Mouse (Mus musculus): ENCODE measurements around the gene Rragc. TPM values are rescaled to one million over a fixed set of nuclear protein-coding genes. Genes with fewer than 3 reads are reported as not detected.
"Not testable (repeated sequence)": the region's sequence is repeated elsewhere in the genome, so short reads cannot be mapped to it uniquely, and the experiment has no call there.

Gene Rragc
- polyA plus RNA-seq, 1 experiment from 2014 or later: 42.5 TPM

DNA sequence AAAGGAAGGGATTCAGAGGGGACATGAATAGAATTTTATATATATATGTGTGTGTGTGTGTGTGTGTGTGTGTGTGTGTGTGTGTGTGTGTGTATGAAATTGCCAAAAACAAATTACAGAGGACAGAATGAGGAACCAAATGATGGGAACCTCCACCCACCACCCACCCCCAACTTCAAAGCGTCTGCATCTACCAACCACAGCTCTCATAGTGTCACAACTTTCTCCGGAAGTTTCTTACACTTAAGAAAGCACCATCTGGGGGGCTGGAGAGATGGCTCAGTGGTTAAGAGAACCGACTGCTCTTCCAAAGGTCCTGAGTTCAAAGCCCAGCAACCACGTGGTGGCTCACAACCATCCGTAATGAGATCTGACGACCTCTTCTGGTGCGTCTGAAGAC is 23.6 kb downstream of the Rragc start:
- not testable (repeated sequence) for H3K4me3 ChIP-seq (ENCODE audit: low read depth, low read length); H3K9ac ChIP-seq (ENCODE audit: low read length); H3K27me3 ChIP-seq (replicated peaks; ENCODE audit: control insufficient read depth, insufficient read depth, low read length); ATAC-seq; H3K27ac ChIP-seq (ENCODE audit: low read depth, low read length); H3K4me2 ChIP-seq (ENCODE audit: low read length); H3K9me3 ChIP-seq (replicated peaks; ENCODE audit: control insufficient read depth, low read length); DNase-seq (ENCODE audit: low spot score); H3K4me1 ChIP-seq (ENCODE audit: control insufficient read depth, insufficient read depth, low read length)
- WGBS: 82% methylated on average over 7 of the region's 7 CpGs
- H3K36me3 ChIP-seq (ENCODE audit: control insufficient read depth, insufficient read depth, low read length): peaks cover 15% of the 10 kb centered on the region

DNA sequence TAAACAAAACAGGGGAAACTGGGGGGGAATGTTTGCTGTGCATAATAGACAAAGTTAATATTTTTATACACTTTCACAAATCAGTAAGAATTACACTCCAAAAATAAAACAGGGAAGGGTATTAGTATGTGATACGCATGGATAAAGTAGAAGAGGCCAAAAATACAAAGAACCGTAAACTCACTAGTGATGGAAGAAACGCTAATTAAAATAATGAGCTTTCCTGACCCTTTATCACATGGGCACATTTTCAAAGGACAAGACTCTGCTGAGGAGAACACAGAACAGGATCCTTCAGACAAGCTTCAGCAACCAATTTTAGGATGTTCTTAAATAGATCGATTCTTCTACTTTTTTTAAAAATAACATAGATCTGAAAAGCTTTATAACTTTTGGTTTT is 29.5 kb downstream of the Rragc start:
- 65% methylated on average over 4 of the region's 4 CpGs for WGBS
- H3K4me2 ChIP-seq (ENCODE audit: low read length): no peak overlapping the region
- no peak overlapping the region for H3K9ac ChIP-seq (ENCODE audit: low read length)
- no peaks in the 10 kb centered on the region for H3K27me3 ChIP-seq (replicated peaks; ENCODE audit: control insufficient read depth, insufficient read depth, low read length)
- DNase-seq (ENCODE audit: low spot score) (no peak), ATAC-seq (no peak)
- H3K27ac ChIP-seq (ENCODE audit: low read depth, low read length): no peak overlapping the region
- no peaks in the 10 kb centered on the region for H3K4me1 ChIP-seq (ENCODE audit: control insufficient read depth, insufficient read depth, low read length)
- H3K36me3 ChIP-seq (ENCODE audit: control insufficient read depth, insufficient read depth, low read length): no peaks in the 10 kb centered on the region
- no peak overlapping the region for H3K4me3 ChIP-seq (ENCODE audit: low read depth, low read length)
- no peaks in the 10 kb centered on the region for H3K9me3 ChIP-seq (replicated peaks; ENCODE audit: control insufficient read depth, low read length)

DNA sequence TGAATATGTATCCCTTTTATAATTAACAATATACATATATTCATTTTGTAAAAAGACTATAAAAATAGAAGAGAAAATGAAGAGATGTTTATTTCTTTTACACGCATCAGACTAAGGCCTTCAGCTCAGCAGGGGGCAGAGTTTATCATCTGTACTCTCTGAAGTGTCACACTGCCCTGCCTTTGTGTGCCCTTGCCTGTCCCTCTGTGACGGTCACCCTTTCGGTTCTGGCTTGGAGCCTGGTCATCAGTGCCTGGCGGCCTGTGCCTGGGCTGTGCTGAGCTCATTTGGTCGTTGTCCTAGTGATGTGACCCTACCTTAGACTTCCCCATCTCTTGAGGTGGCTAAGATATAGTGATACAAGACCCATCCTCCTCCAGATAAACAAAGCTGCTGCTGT is 29.9 kb downstream of the Rragc start:
- DNase-seq (ENCODE audit: low spot score): no peak
- Histone ChIP-seq H3K4me2 (ENCODE audit: low read length) (no peak overlapping the region), H3K9ac (ENCODE audit: low read length) (no peak overlapping the region), H3K9me3 (replicated peaks; ENCODE audit: control insufficient read depth, low read length) (no peaks in the 10 kb centered on the region), H3K4me3 (ENCODE audit: low read depth, low read length) (no peak overlapping the region), H3K4me1 (ENCODE audit: control insufficient read depth, insufficient read depth, low read length) (no peaks in the 10 kb centered on the region), H3K27ac (ENCODE audit: low read depth, low read length) (no peak overlapping the region), H3K36me3 (ENCODE audit: control insufficient read depth, insufficient read depth, low read length) (no peaks in the 10 kb centered on the region), H3K27me3 (replicated peaks; ENCODE audit: control insufficient read depth, insufficient read depth, low read length) (no peaks in the 10 kb centered on the region)
- ATAC-seq: no peak
- WGBS: 64% methylated on average over 5 of the region's 5 CpGs

DNA sequence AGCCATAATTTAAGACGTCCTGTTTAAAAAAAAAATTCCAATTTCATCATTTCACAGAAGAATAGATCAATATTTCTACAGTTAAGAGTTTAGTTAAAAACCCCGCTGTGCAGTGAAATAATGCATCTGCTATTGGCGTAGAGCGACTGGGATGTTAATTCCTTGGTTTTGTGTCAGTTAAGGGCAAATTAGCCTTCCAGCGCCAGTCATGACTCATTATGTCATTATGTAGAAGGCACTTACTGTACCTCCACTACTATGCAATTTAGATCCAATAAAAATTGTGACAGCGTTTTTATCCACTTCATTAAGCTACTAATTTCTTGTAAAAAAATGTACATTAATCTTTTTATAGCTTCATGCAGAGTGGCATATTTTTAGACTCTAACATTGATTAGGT is 31.7 kb downstream of the Rragc start:
- DNase-seq (ENCODE audit: low spot score): peak; percentile 54
- H3K27ac ChIP-seq (ENCODE audit: low read depth, low read length): no peak overlapping the region
- no peak overlapping the region for H3K4me3 ChIP-seq (ENCODE audit: low read depth, low read length)
- WGBS: 56% methylated on average over 6 of the region's 6 CpGs
- H3K27me3 ChIP-seq (replicated peaks; ENCODE audit: control insufficient read depth, insufficient read depth, low read length): no peaks in the 10 kb centered on the region
- H3K4me2 ChIP-seq (ENCODE audit: low read length): no peak overlapping the region
- no peaks in the 10 kb centered on the region for H3K9me3 ChIP-seq (replicated peaks; ENCODE audit: control insufficient read depth, low read length)
- ATAC-seq: no peak
- no peaks in the 10 kb centered on the region for H3K4me1 ChIP-seq (ENCODE audit: control insufficient read depth, insufficient read depth, low read length)
- no peak overlapping the region for H3K9ac ChIP-seq (ENCODE audit: low read length)
- H3K36me3 ChIP-seq (ENCODE audit: control insufficient read depth, insufficient read depth, low read length): no peaks in the 10 kb centered on the region

DNA sequence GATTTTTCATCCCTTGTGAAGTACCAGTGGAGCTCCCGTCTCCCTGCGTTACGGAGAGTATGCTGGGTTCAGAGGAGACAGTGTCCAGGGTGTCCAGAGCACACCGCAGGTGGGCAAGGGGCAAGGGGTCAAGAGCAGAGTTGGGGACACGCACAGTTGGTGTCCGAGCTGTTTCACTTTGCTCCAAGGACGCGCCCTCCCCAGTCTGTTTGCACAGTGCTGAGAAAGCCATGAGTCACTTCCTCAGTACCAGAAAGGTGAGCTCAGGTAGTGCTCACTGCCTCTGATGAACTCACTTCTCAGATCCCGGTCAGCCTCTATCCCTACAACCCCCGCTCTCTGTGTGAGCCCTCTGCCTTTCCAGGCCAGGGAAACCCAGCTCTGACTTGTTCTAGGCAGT is 32.4 kb downstream of the Rragc start:
- ATAC-seq: no peak
- H3K4me3 ChIP-seq (ENCODE audit: low read depth, low read length): no peak overlapping the region
- no peaks in the 10 kb centered on the region for H3K9me3 ChIP-seq (replicated peaks; ENCODE audit: control insufficient read depth, low read length)
- WGBS: 86% methylated on average over 10 of the region's 10 CpGs
- H3K4me2 ChIP-seq (ENCODE audit: low read length): no peak overlapping the region
- H3K36me3 ChIP-seq (ENCODE audit: control insufficient read depth, insufficient read depth, low read length): no peaks in the 10 kb centered on the region
- DNase-seq (ENCODE audit: low spot score): no peak
- H3K27me3 ChIP-seq (replicated peaks; ENCODE audit: control insufficient read depth, insufficient read depth, low read length): no peaks in the 10 kb centered on the region
- no peak overlapping the region for H3K9ac ChIP-seq (ENCODE audit: low read length)
- no peaks in the 10 kb centered on the region for H3K4me1 ChIP-seq (ENCODE audit: control insufficient read depth, insufficient read depth, low read length)
- H3K27ac ChIP-seq (ENCODE audit: low read depth, low read length): no peak overlapping the region

DNA sequence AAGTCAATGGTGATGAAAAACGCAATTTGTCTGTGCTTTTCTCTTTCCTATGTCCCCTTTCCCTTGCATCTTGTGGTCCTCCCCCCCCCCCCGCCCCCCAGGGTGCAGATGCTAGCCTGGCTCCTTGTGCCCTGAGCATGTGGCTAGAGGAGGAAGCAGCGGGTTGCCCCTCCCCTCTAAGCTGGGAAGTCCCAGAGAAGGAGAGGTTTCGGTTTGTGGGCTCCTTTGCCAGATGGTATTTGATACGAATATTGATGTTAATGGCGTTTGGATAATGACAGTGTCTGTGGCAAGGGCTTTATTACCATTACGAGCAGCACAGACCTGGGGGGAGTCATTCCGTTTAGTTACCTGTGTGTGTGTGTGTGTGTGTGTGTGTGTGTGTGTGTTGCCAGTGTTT is 34.8 kb downstream of the Rragc start:
- H3K27ac ChIP-seq (ENCODE audit: low read depth, low read length): no peak overlapping the region
- 44% methylated on average over 8 of the region's 8 CpGs for WGBS
- H3K4me2 ChIP-seq (ENCODE audit: low read length): no peak overlapping the region
- ATAC-seq (peak; percentile 48; the same call in 1 of the 2 replicates), DNase-seq (ENCODE audit: low spot score) (peak; percentile 31)
- 0 out of 2 replicates have a peak, but pooled peaks cover 2% of the 10 kb centered on the region for H3K27me3 ChIP-seq (replicated peaks; ENCODE audit: control insufficient read depth, insufficient read depth, low read length)
- H3K9ac ChIP-seq (ENCODE audit: low read length): no peak overlapping the region
- H3K9me3 ChIP-seq (replicated peaks; ENCODE audit: control insufficient read depth, low read length): no peaks in the 10 kb centered on the region
- H3K4me1 ChIP-seq (ENCODE audit: control insufficient read depth, insufficient read depth, low read length): no peaks in the 10 kb centered on the region; the same call in 1 of the 2 replicates
- H3K4me3 ChIP-seq (ENCODE audit: low read depth, low read length): no peak overlapping the region
- no peaks in the 10 kb centered on the region for H3K36me3 ChIP-seq (ENCODE audit: control insufficient read depth, insufficient read depth, low read length)

DNA sequence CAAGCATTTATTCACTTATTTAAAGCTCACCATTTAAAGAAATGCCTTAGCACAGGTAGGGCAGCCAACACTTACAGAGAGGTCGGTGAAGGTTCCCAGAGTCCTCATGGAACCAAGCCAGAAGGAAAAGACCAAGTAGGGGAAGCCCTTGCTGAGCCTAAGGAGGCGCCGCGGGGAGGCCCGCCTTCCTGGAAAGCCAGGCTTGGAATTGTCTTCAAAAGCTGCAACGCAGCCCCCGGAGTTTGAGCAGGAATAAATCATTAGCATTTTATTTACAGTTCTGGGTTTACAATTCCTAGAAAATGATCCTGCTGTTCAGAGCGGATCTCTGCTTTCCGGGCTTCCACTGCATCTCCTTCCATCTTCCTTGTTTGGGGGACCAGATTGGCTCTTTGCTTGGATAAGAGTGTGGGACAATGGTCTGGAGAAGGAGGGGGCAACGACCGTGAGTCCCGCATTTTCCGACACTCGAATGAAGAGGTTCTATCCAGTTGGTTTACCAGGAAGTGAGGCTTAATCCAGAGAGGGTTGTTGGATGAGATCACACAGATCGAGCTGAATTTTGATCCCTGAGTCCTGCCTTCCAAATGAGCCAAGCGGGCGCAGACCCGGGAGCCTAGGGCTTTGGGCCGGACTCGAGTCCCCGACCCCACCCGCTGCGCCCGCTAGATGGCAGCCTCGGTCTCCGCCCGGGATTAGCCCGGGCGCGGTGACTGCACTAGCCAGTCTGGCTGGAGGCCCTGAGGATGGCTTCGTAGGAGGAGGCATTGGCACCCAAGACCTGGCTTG is 39.7 kb downstream of the Rragc start:
- H3K9ac ChIP-seq (ENCODE audit: low read length): peak overlapping the region; percentile 41; the same call in 1 of the 2 replicates
- H3K27ac ChIP-seq (ENCODE audit: low read depth, low read length): no peak overlapping the region
- 0 out of 2 replicates have a peak, but pooled peaks cover 2% of the 10 kb centered on the region for H3K27me3 ChIP-seq (replicated peaks; ENCODE audit: control insufficient read depth, insufficient read depth, low read length)
- peak; percentile 86 for DNase-seq (ENCODE audit: low spot score)
- 6% methylated on average over 31 of the region's 31 CpGs for WGBS
- peak; percentile 92 for ATAC-seq
- H3K4me1 ChIP-seq (ENCODE audit: control insufficient read depth, insufficient read depth, low read length): no peaks in the 10 kb centered on the region; the same call in none of the 2 replicates
- H3K36me3 ChIP-seq (ENCODE audit: control insufficient read depth, insufficient read depth, low read length): no peaks in the 10 kb centered on the region
- peak overlapping the region; percentile 49 for H3K4me2 ChIP-seq (ENCODE audit: low read length)
- peak overlapping the region; percentile 13; the same call in 1 of the 2 replicates for H3K4me3 ChIP-seq (ENCODE audit: low read depth, low read length)
- no peaks in the 10 kb centered on the region for H3K9me3 ChIP-seq (replicated peaks; ENCODE audit: control insufficient read depth, low read length)

DNA sequence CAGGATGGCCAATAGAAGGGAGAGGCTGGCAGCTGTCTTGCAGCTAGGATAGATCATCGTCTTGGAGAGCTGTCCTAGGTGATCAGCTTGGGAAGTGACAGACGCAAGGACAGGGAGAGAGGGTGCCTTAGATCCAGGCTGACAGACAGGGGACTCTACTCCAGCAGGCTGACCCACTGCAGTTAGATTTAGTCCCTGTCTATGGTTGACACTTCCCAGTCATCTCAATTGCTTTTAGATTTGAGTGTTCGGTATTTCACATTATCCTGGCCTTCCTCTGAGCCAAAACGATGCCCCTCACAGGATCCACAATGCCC is 40.2 kb downstream of the Rragc start:
- H3K36me3 ChIP-seq (ENCODE audit: control insufficient read depth, insufficient read depth, low read length): no peaks in the 10 kb centered on the region
- H3K9ac ChIP-seq (ENCODE audit: low read length): no peak overlapping the region; the same call in 1 of the 2 replicates
- H3K4me1 ChIP-seq (ENCODE audit: control insufficient read depth, insufficient read depth, low read length): no peaks in the 10 kb centered on the region; the same call in none of the 2 replicates
- no peaks in the 10 kb centered on the region for H3K9me3 ChIP-seq (replicated peaks; ENCODE audit: control insufficient read depth, low read length)
- WGBS: 53% methylated on average over 4 of the region's 4 CpGs
- DNase-seq (ENCODE audit: low spot score) (no peak), ATAC-seq (no peak)
- 0 out of 2 replicates have a peak, but pooled peaks cover 2% of the 10 kb centered on the region for H3K27me3 ChIP-seq (replicated peaks; ENCODE audit: control insufficient read depth, insufficient read depth, low read length)
- no peak overlapping the region for H3K27ac ChIP-seq (ENCODE audit: low read depth, low read length)
- no peak overlapping the region for H3K4me2 ChIP-seq (ENCODE audit: low read length)
- H3K4me3 ChIP-seq (ENCODE audit: low read depth, low read length): no peak overlapping the region

DNA sequence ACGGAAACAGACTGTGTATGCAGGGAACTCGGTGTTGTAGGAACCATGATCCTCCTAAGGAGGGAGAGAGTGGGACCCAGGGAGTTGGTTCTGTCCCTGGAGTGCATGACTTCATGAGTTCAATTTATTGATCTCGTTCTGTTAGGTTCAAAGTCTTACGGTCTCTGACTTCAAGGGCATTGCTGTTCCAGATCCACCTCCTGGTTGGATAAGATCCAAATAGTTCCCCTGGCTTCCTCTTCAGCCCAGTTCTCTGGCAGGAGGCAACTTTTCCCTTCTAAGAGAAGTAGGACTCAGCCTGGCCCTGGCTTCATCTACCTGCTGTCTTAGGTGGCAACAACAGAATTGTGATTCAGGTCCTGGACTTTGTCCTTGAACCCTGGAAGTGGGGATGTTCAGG is 40.6 kb downstream of the Rragc start:
- Histone ChIP-seq H3K4me2 (ENCODE audit: low read length) (no peak overlapping the region), H3K27ac (ENCODE audit: low read depth, low read length) (no peak overlapping the region), H3K4me1 (ENCODE audit: control insufficient read depth, insufficient read depth, low read length) (no peaks in the 10 kb centered on the region; the same call in none of the 2 replicates), H3K36me3 (ENCODE audit: control insufficient read depth, insufficient read depth, low read length) (no peaks in the 10 kb centered on the region), H3K9me3 (replicated peaks; ENCODE audit: control insufficient read depth, low read length) (no peaks in the 10 kb centered on the region), H3K9ac (ENCODE audit: low read length) (no peak overlapping the region), H3K4me3 (ENCODE audit: low read depth, low read length) (no peak overlapping the region), H3K27me3 (replicated peaks; ENCODE audit: control insufficient read depth, insufficient read depth, low read length) (0 out of 2 replicates have a peak, but pooled peaks cover 2% of the 10 kb centered on the region)
- WGBS: 68% methylated on average over 4 of the region's 4 CpGs
- DNase-seq (ENCODE audit: low spot score) (no peak), ATAC-seq (no peak)
